Mouse (Mus musculus): ENCODE results near the gene Smim14.

Smim14 gene

GRCm38 (mm10) chr5:65407989-65408388, 129.0 kb downstream of the Smim14 start:
- no peak for DNase-seq (ENCODE audit: low spot score in 2 of 2)

DNA sequence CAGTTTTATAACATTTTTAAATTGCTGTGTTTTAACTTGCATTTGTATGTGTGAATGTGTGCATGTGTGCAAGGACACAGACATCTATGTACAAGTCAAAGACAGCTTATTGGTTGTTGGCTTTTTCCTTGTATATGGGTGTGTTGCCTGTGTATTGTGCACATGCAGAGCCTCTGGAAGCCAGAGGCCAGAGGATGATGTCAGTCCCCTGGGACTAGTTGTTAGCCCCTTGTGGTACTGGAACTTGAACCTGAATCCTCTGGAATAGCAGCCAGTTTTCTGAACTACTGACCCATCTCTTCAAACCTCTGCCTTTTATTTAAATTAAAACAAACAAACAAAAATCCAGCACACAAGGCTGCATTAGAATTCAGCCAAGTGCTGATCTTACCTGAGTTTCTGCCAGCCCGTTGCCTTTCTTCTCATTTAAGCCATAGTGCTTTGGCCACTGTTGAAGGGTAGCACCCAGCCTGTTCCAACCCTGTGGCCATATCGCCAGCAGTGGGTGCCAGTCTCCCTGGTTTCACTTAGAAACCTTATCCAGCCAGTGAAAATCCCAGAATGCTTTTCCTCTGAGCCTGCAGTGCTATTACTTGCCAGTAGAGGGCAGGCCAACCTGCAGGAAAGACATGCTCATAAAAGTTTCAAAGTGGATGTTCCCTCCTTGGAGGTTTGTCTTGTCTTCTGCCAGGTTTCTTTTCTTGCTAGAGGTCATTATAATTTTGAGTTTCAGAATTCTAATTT, 135.6 kb downstream of the Smim14 start:
- peak; percentile 87 to 89 for DNase-seq (ENCODE audit: low spot score in 2 of 2)
